Mouse (Mus musculus) bone marrow, adult 2 months (tissue): Measurements from ENCODE around the gene Gtf2f1.

Experiments used
- CTCF ChIP-seq: fragments of 200-500 bp; IDR thresholded peaks from 2 replicates; pipeline ENCODE4 v1.5.1; 2011; ENCODE audit warnings: low read length, control low read depth; ENCODE audit not compliant: control insufficient read depth, insufficient read depth
- POLR2A ChIP-seq: fragments of 200-500 bp; IDR thresholded peaks from 2 replicates; pipeline ENCODE4 v1.6.1; 2011; ENCODE audit warnings: low read depth, mild to moderate bottlenecking, control low read depth, low read length, borderline replicate concordance; ENCODE audit not compliant: control insufficient read depth

DNA sequence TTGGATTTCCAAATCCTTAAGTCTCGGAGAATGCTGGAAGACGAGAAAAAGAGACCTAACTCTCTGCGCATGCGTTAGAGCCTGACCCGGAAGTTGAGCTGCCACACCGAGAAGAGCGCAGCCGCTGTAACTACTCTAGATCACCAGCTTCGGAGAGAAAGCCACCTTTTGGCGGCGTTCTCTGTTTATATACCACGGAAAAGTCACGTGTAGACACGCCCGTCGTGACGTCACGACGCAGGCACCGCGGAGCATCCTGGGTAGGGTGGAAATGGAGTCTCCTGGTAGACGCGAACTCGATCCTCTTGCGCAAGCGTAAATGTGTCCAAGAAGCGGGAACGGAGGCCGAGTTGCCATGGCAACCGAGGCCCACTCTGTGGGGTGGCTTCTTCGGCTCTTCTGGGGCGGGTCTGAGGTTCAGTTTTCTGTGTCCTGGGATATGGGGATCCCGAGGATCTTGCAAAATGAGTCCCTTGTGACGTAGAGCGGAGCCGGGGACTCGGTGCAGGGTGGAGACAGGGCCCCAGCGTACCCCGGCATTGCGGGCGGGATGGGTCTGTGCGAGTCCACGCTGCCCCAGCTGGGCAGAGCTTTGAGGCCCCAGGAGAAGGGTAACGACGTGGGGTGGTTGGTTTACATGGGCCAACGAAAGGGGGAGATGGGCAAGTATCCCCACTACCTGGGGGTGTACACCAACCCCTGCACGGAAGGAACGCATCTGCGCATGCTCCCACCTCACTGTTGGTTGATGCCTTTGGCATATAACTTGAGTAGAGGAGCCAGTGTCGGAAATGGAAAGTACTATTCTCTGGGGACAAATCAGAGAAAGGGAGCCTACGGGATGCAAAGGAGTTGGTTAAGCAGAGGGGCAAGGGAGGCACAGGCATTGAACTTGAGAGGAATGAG lies at the start of gene Gtf2f1, which contains the start of gene Gm17949:
- TF ChIP-seq CTCF: peak; percentile 12; the same call in 1 of the 2 replicates
- peak; percentile 96 for TF ChIP-seq POLR2A
